Comparison of ENCODE assay signal across 22 mouse cellular contexts in the genomic region with DNA sequence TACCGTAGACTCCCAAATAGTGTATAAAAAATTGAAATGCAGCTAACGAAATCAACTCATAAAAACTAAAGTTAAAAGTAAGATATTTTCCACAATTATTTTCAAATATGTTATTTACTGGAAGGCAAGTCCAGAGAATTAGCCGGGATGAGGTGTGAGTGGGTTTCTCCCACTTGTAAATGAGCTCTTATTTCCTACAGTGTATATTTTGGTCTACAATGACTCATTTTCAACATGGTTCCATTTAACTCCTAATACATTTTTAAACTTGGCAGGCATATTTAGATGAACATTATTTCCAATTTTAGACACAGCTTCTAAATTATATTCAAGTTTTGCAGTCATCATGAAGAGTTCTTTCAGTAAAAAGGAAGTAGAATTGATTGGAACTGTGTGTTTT.
"Had no signal": no experiment of that assay in that cellular context is flagged by ENCODE, and none has a peak within 500 bp of the region (broad histone marks: within the 10 kb centered on the region; RNA-seq: fewer than 3 reads in every experiment).

No protein-coding gene starts in this region.

- H3K36me3 ChIP-seq: lung, embryonic 15.5 days had no signal

- H3K4me1 ChIP-seq: lung, embryonic 15.5 days; midbrain, embryonic 12.5 days; neural tube, embryonic 13.5 days; neural tube, embryonic 15.5 days had no signal

- H3K27ac ChIP-seq: lung, embryonic 15.5 days; macrophage; midbrain, embryonic 10.5 days; midbrain, embryonic 12.5 days; neural tube, embryonic 13.5 days; neural tube, embryonic 15.5 days had no signal

- ATAC-seq: liver, postnatal 0 days; lung, postnatal 0 days; midbrain, embryonic 16.5 days had no signal

- H3K4me3 ChIP-seq: lung, embryonic 15.5 days; midbrain, embryonic 10.5 days; midbrain, embryonic 12.5 days; myocyte; neural tube, embryonic 13.5 days; neural tube, embryonic 15.5 days had no signal

- H3K9ac ChIP-seq: liver, postnatal 0 days; lung, embryonic 15.5 days; midbrain, embryonic 12.5 days; neural tube, embryonic 13.5 days; neural tube, embryonic 15.5 days had no signal

- H3K9me3 ChIP-seq: lung, embryonic 15.5 days; midbrain, embryonic 10.5 days; midbrain, embryonic 12.5 days; neural tube, embryonic 13.5 days; neural tube, embryonic 15.5 days had no signal

- DNase-seq: liver, postnatal 0 days; lung, adult 2 months; lung, postnatal 14 days; lung, postnatal 36 days; midbrain, embryonic 14.5 days; retina, postnatal 1 day; right cerebral cortex, adult 18-20 months; right cerebral cortex, postnatal 25 days; right cerebral cortex, postnatal 4 days; spleen, adult 18-20 months; thymus, adult 2 months; thymus, postnatal 25 days; thymus, postnatal 4 days had no signal

- H3K27me3 ChIP-seq: lung, embryonic 15.5 days; midbrain, embryonic 12.5 days; neural tube, embryonic 13.5 days; neural tube, embryonic 15.5 days had no signal

- H3K4me2 ChIP-seq: lung, embryonic 15.5 days; midbrain, embryonic 12.5 days; neural tube, embryonic 13.5 days; neural tube, embryonic 15.5 days had no signal
